Mouse (Mus musculus) inflammation-experienced regulatory T-cells (primary cell): ENCODE data around the gene Ints14. TPM values are rescaled to one million over a fixed set of nuclear protein-coding genes. Genes with fewer than 3 reads are reported as not detected.

ENCODE experiments used
- polyA plus RNA-seq, 2 experiments: library from polyadenylated mRNA; unstranded; fragments of 100-300 nt; shearing (Covaris generic); gene quantifications; one replicate each; pipeline ENCODE4 v1.2.1; 2017

Gene Ints14
- 10 to 100 TPM; 37.2 to 51.1 TPM for polyA plus RNA-seq

GRCm38 (mm10) chr9:64960117-64960977 lies at the start of gene Ints14:
Gene Ints14, plus strand, starts transcription at chr9:64960905.

GRCm38 (mm10) chr9:64951161-64951657 lies 9.5 kb upstream of the Ints14 start, which contains the start of gene Slc24a1:
Gene Slc24a1, minus strand, starts transcription at chr9:64951607.

GRCm38 (mm10) chr9:65020991-65021886 lies 60.5 kb downstream of the Ints14 start, which contains the start of gene Hacd3:
Gene Hacd3, minus strand, starts transcription at chr9:65021693.

GRCm38 (mm10) chr9:65032269-65033108 lies 71.8 kb downstream of the Ints14 start, which contains the start of gene Dpp8:
Gene Dpp8, plus strand, starts transcription at chr9:65032414.

Other genes starting within 250 kb of the Ints14 start
- 100 to 1,000 TPM; 267 to 303 TPM for gene Rab11a, start 223.1 kb upstream of the Ints14 start, polyA plus RNA-seq
- gene Dennd4a, start 149.6 kb upstream of the Ints14 start, polyA plus RNA-seq, result 10 to 100 TPM; 20.4 to 25.2 TPM
- under 1 TPM; 0.07 to 0.77 TPM for gene Slc24a1, start 9.3 kb upstream of the Ints14 start, polyA plus RNA-seq
- 100 to 1,000 TPM in 1 of 2 experiments, 10 to 100 TPM in 1; 91.7 to 171 TPM for gene Hacd3, start 60.8 kb downstream of the Ints14 start, polyA plus RNA-seq
- gene Dpp8, start 71.5 kb downstream of the Ints14 start, polyA plus RNA-seq, result 10 to 100 TPM; 62.1 to 79.4 TPM
- 1 to 10 TPM in 1 of 2 experiments, under 1 TPM in 1; 0.08 to 3.4 TPM for gene Igdcc4, start 140.6 kb downstream of the Ints14 start, polyA plus RNA-seq
- gene Igdcc3, start 180.3 kb downstream of the Ints14 start, polyA plus RNA-seq, result under 1 TPM; 0.09 to 0.10 TPM
- gene Parp16, start 234.4 kb downstream of the Ints14 start, polyA plus RNA-seq, result 10 to 100 TPM; 10.6 to 25.3 TPM